Mouse (Mus musculus): ENCODE data around the gene Pdyn. TPM values are rescaled to one million over a fixed set of nuclear protein-coding genes. Genes with fewer than 3 reads are reported as not detected.

The Pdyn gene
- polyA plus RNA-seq, 1 experiment from 2014 or later = 9.2 TPM

Other genes starting within 250 kb of the Pdyn start
- not detected in 2 replicates for gene F830045P16Rik, start 163.2 kb downstream of the Pdyn start, polyA plus RNA-seq (2015; fragmentation: Nextera tagmentation; extraction: Ambion mirVana)
- gene Sirpa, start 107.0 kb downstream of the Pdyn start, polyA plus RNA-seq (2015; fragmentation: Nextera tagmentation; extraction: Ambion mirVana) = 30.2 and 34.8 TPM in 2 replicates
- 9.0 and 9.4 TPM in 2 replicates for gene Stk35, start 100.7 kb upstream of the Pdyn start, polyA plus RNA-seq (2015; fragmentation: Nextera tagmentation; extraction: Ambion mirVana)

All from forebrain, embryonic 16.5 days (tissue).